ENCODE assay signal across 9 mouse cellular contexts in genomic region chr7:72541521-72542478, GRCm38 (mm10).
A peak's percentile ranks its signal among the peaks of the same experiment; 100 is the strongest.
DNase-seq lines count a peak whose midpoint lies in the region; ATAC-seq and TF ChIP-seq lines count a peak whose summit lies in the region.
"Had no signal": no experiment of that assay in that cellular context is flagged by ENCODE, and none has a peak within 500 bp of the region (broad histone marks: within the 10 kb centered on the region; RNA-seq: fewer than 3 reads in every experiment).

No protein-coding gene starts in this region.

- H3K4me1 ChIP-seq in embryonic facial prominence, embryonic 11.5 days (ENCODE audit: control insufficient read depth, insufficient read depth, low read length) = no peaks in the 10 kb centered on the region
- peaks cover 19% of the 10 kb centered on the region for H3K4me1 ChIP-seq in midbrain, embryonic 15.5 days

- TF ChIP-seq CTCF in left cerebral cortex, adult 2 months (IDR thresholded peaks at IDR 0.05) = no peak; the same call in 1 of the 2 replicates

- no peak for DNase-seq in left cerebral cortex, adult 2 months (ENCODE audit: extremely low spot score in 1 of 2, low spot score in 2 of 2)
- no peak for DNase-seq in left cerebral cortex, adult 8-10 months (ENCODE audit: low spot score in 2 of 2)
- peak; percentile 40 for DNase-seq in embryonic facial prominence, embryonic 11.5 days (ENCODE audit: low spot score)
- DNase-seq in heart, postnatal 14 days = peak; percentile 17 to 18
- no peak for DNase-seq in urinary bladder, adult 2 months (ENCODE audit: low spot score)
- DNase-seq in urinary bladder, postnatal 36 days (ENCODE audit: low spot score in 2 of 2) = no peak

- intact Hi-C loops in left cerebral cortex, adult 2 months (cut with DNase I) = loop anchor here (5.0 kb wide), 1 partner anchor 836 kb away; the partner anchor contains the start of gene Rgma
- intact Hi-C loops in heart, postnatal 14 days (cut with DNase I) = no loop called here

- H3K36me3 ChIP-seq in embryonic facial prominence, embryonic 11.5 days (replicated peaks; ENCODE audit: control insufficient read depth, insufficient read depth, low read depth, low read length) = no peaks in the 10 kb centered on the region
- no peaks in the 10 kb centered on the region for H3K36me3 ChIP-seq in midbrain, embryonic 15.5 days (replicated peaks)
- H3K36me3 ChIP-seq: stomach, embryonic 15.5 days had no signal

- peak overlapping the region; percentile 30 for H3K4me3 ChIP-seq in left cerebral cortex, adult 2 months
- no peak overlapping the region for H3K4me3 ChIP-seq in embryonic facial prominence, embryonic 11.5 days (ENCODE audit: low read depth, low read length)
- no peak overlapping the region for H3K4me3 ChIP-seq in midbrain, embryonic 15.5 days
- H3K4me3 ChIP-seq: stomach, embryonic 15.5 days had no signal

- no peak overlapping the region for H3K9ac ChIP-seq in embryonic facial prominence, embryonic 11.5 days (replicated peaks; ENCODE audit: low read length)
- no peak overlapping the region for H3K9ac ChIP-seq in midbrain, embryonic 15.5 days
- H3K9ac ChIP-seq: stomach, embryonic 15.5 days had no signal

- no peak overlapping the region for H3K27ac ChIP-seq in left cerebral cortex, adult 2 months
- H3K27ac ChIP-seq in embryonic facial prominence, embryonic 11.5 days (replicated peaks; ENCODE audit: low read depth, low read length) = no peak overlapping the region; the same call in 1 of the 2 replicates
- H3K27ac ChIP-seq in midbrain, embryonic 15.5 days = 0 out of 2 replicates have a peak overlapping the region, but pooled peaks have one; percentile 23
- H3K27ac ChIP-seq: stomach, embryonic 15.5 days had no signal

- 43% methylated on average over 14 of the region's 14 CpGs for WGBS in embryonic facial prominence, embryonic 11.5 days
- WGBS in midbrain, embryonic 15.5 days = 33% methylated on average over 14 of the region's 14 CpGs

- no peaks in the 10 kb centered on the region for H3K9me3 ChIP-seq in embryonic facial prominence, embryonic 11.5 days (replicated peaks; ENCODE audit: control insufficient read depth, low read length)
- no peaks in the 10 kb centered on the region for H3K9me3 ChIP-seq in midbrain, embryonic 15.5 days
- H3K9me3 ChIP-seq: stomach, embryonic 15.5 days had no signal

- no peaks in the 10 kb centered on the region for H3K27me3 ChIP-seq in embryonic facial prominence, embryonic 11.5 days (ENCODE audit: control insufficient read depth, insufficient read depth, low read length)
- H3K27me3 ChIP-seq in midbrain, embryonic 15.5 days (replicated peaks) = no peaks in the 10 kb centered on the region
- H3K27me3 ChIP-seq: stomach, embryonic 15.5 days had no signal

- no peak for ATAC-seq in embryonic facial prominence, embryonic 11.5 days (replicated peaks; ENCODE audit: insufficient number of reproducible peaks, low FRiP score, low TSS enrichment, low read depth)
- ATAC-seq in midbrain, embryonic 15.5 days (replicated peaks) = no peak; the same call in 1 of the 2 replicates
- no peak for ATAC-seq in inflammation-experienced regulatory T-cells, adult 6 months

- H3K4me2 ChIP-seq in embryonic facial prominence, embryonic 11.5 days (ENCODE audit: low read depth, low read length) = no peak overlapping the region
- H3K4me2 ChIP-seq in midbrain, embryonic 15.5 days = no peak overlapping the region
- H3K4me2 ChIP-seq: stomach, embryonic 15.5 days had no signal

Comparison
In these comparisons a context has a peak if more than half of its experiments do, and no peak if none do; other contexts are left out.
1. DNase-seq: peak in embryonic facial prominence, embryonic 11.5 days (single experiment) and heart, postnatal 14 days (2 of 2); none in left cerebral cortex, adult 2 months (0 of 2), left cerebral cortex, adult 8-10 months (0 of 2), urinary bladder, adult 2 months (single experiment) and urinary bladder, postnatal 36 days (0 of 2).